Mouse (Mus musculus) ES-Bruce4 (cell line): ENCODE results near the gene Map3k15. TPM values are rescaled to one million over a fixed set of nuclear protein-coding genes. Genes with fewer than 3 reads are reported as not detected.
A peak's percentile ranks its signal among the peaks of the same experiment; 100 is the strongest.

Source experiments
- H3K27ac ChIP-seq: 2 replicates; pipeline ENCODE4 v1.5.1; 2012; ENCODE audit warnings: low read length, inconsistent platforms; ENCODE audit not compliant: insufficient read depth
- H3K27me3 ChIP-seq: 2 replicates; pipeline ENCODE4 v1.6.1; 2012; ENCODE audit warnings: mild to moderate bottlenecking, low read length, inconsistent platforms; ENCODE audit not compliant: control insufficient read depth, poor library complexity, insufficient read depth, severe bottlenecking
- H3K36me3 ChIP-seq: 2 replicates; pipeline ENCODE4 v1.6.1; 2012; ENCODE audit warnings: inconsistent platforms, mild to moderate bottlenecking, low read length, moderate library complexity; ENCODE audit not compliant: control insufficient read depth, poor library complexity, insufficient read depth, severe bottlenecking
- H3K4me1 ChIP-seq: one replicate; pipeline ENCODE4 v1.8.1; 2011; ENCODE audit warnings: low read length; ENCODE audit not compliant: control insufficient read depth, insufficient read depth
- H3K4me3 ChIP-seq: 2 replicates; pipeline ENCODE4 v1.5.1; 2011; ENCODE audit warnings: low read depth, mild to moderate bottlenecking, low read length
- H3K9ac ChIP-seq: 2 replicates; pipeline ENCODE4 v1.6.1; 2012; ENCODE audit warnings: low read depth, mild to moderate bottlenecking, inconsistent platforms; ENCODE audit not compliant: poor library complexity, severe bottlenecking
- H3K9me3 ChIP-seq: replicated peaks from 2 replicates; pipeline ENCODE4 v1.6.1; 2012; ENCODE audit warnings: mild to moderate bottlenecking, low read length, inconsistent platforms; ENCODE audit not compliant: control insufficient read depth, poor library complexity, insufficient read depth, severe bottlenecking
- CTCF ChIP-seq: IDR thresholded peaks from one replicate; pipeline ENCODE4 v1.8.1; 2011; ENCODE audit warnings: low read depth, low read length
- EP300 ChIP-seq: IDR thresholded peaks from 2 replicates; pipeline ENCODE4 v1.6.1; 2011; ENCODE audit warnings: low read depth, low read length; ENCODE audit not compliant: insufficient read depth
- POLR2A ChIP-seq: IDR thresholded peaks from one replicate; pipeline ENCODE4 v1.8.1; 2011; ENCODE audit warnings: low read length; ENCODE audit not compliant: insufficient read depth
- polyA plus RNA-seq: library from polyadenylated mRNA; stranded (reverse); fragments of >200 nt; gene quantifications from 2 replicates; pipeline ENCODE4 v1.2.4, GENCODE M21; 2011; ENCODE audit warnings: low read depth; ENCODE audit not compliant: missing spikeins, insufficient read depth, insufficient read length

Map3k15 gene
- polyA plus RNA-seq, 1 experiment, result 20.2 TPM

- Histone ChIP-seq H3K27ac (no peak overlapping the region), H3K4me3 (no peak overlapping the region), H3K27me3 (no peaks in the 10 kb centered on the region), H3K9me3 (no peaks in the 10 kb centered on the region), H3K4me1 (no peaks in the 10 kb centered on the region), H3K36me3 (no peaks in the 10 kb centered on the region), H3K9ac (no peak overlapping the region)
- TF ChIP-seq EP300 (no peak), CTCF (no peak), POLR2A (no peak)
Observed at GRCm38 (mm10) chrX:159961385-159961784, 26.8 kb upstream of the Map3k15 start.

- no peaks in the 10 kb centered on the region for H3K9me3 ChIP-seq
- H3K4me1 ChIP-seq, result no peaks in the 10 kb centered on the region
- H3K27me3 ChIP-seq, result no peaks in the 10 kb centered on the region
- H3K27ac ChIP-seq, result no peak overlapping the region
- H3K36me3 ChIP-seq, result no peaks in the 10 kb centered on the region
- no peak overlapping the region for H3K9ac ChIP-seq
- TF ChIP-seq CTCF, result no peak
- no peak for TF ChIP-seq POLR2A
- no peak for TF ChIP-seq EP300
- H3K4me3 ChIP-seq, result no peak overlapping the region
Observed at GRCm38 (mm10) chrX:159963273-159963672, 25.0 kb upstream of the Map3k15 start.

GRCm38 (mm10) chrX:159963925-159964324, 24.3 kb upstream of the Map3k15 start:
- TF ChIP-seq POLR2A, result no peak
- no peak for TF ChIP-seq CTCF
- TF ChIP-seq EP300, result no peak
- Histone ChIP-seq H3K36me3 (no peaks in the 10 kb centered on the region), H3K27ac (no peak overlapping the region), H3K9ac (no peak overlapping the region), H3K4me1 (no peaks in the 10 kb centered on the region), H3K27me3 (no peaks in the 10 kb centered on the region), H3K4me3 (no peak overlapping the region), H3K9me3 (no peaks in the 10 kb centered on the region)

GRCm38 (mm10) chrX:159969025-159969424, 19.2 kb upstream of the Map3k15 start:
- Histone ChIP-seq H3K27me3 (no peaks in the 10 kb centered on the region), H3K4me3 (no peak overlapping the region), H3K9ac (no peak overlapping the region), H3K4me1 (no peaks in the 10 kb centered on the region), H3K36me3 (no peaks in the 10 kb centered on the region), H3K9me3 (no peaks in the 10 kb centered on the region), H3K27ac (no peak overlapping the region)
- TF ChIP-seq POLR2A, result no peak
- no peak for TF ChIP-seq CTCF
- no peak for TF ChIP-seq EP300

GRCm38 (mm10) chrX:159971091-159971779, 17.0 kb upstream of the Map3k15 start:
- no peaks in the 10 kb centered on the region for H3K27me3 ChIP-seq
- no peaks in the 10 kb centered on the region for H3K4me1 ChIP-seq
- no peak overlapping the region for H3K4me3 ChIP-seq
- TF ChIP-seq CTCF (no peak), EP300 (no peak), POLR2A (no peak)
- H3K36me3 ChIP-seq, result no peaks in the 10 kb centered on the region
- no peak overlapping the region for H3K27ac ChIP-seq
- H3K9me3 ChIP-seq, result no peaks in the 10 kb centered on the region
- no peak overlapping the region for H3K9ac ChIP-seq

- Histone ChIP-seq H3K36me3 (no peaks in the 10 kb centered on the region), H3K4me3 (no peak overlapping the region), H3K27ac (no peak overlapping the region), H3K4me1 (no peaks in the 10 kb centered on the region), H3K9me3 (no peaks in the 10 kb centered on the region), H3K27me3 (no peaks in the 10 kb centered on the region; the same call in 1 of the 2 replicates), H3K9ac (no peak overlapping the region)
- TF ChIP-seq POLR2A (no peak), CTCF (peak; percentile 47)
Observed at GRCm38 (mm10) chrX:159973730-159974129, 14.5 kb upstream of the Map3k15 start.
